Mouse (Mus musculus): Measurements from ENCODE around the gene Dok5.

Dok5 gene

GRCm38 (mm10) chr2:170864043-170864442 lies 132.4 kb downstream of the Dok5 start:
- DNase-seq: no peak

- DNase-seq: no peak
Measured at GRCm38 (mm10) chr2:170864820-170865219, 133.2 kb downstream of the Dok5 start.

- DNase-seq: no peak
Measured at GRCm38 (mm10) chr2:170870566-170870965, 139.0 kb downstream of the Dok5 start.

- DNase-seq: no peak
Measured at GRCm38 (mm10) chr2:170871469-170871868, 139.9 kb downstream of the Dok5 start.

GRCm38 (mm10) chr2:170873382-170873781 lies 141.8 kb downstream of the Dok5 start:
- DNase-seq: peak; percentile 79

- peak; percentile 82 for DNase-seq
Measured at GRCm38 (mm10) chr2:170877515-170877914, 145.9 kb downstream of the Dok5 start.

GRCm38 (mm10) chr2:170877936-170878335 lies 146.3 kb downstream of the Dok5 start:
- DNase-seq: no peak

GRCm38 (mm10) chr2:170884209-170884801 lies 152.7 kb downstream of the Dok5 start:
- no peak for DNase-seq

GRCm38 (mm10) chr2:170887984-170888383 lies 156.4 kb downstream of the Dok5 start:
- DNase-seq: no peak

GRCm38 (mm10) chr2:170895096-170895495 lies 163.5 kb downstream of the Dok5 start:
- no peak for DNase-seq

GRCm38 (mm10) chr2:170902204-170903028 lies 170.8 kb downstream of the Dok5 start:
- no peak for DNase-seq

GRCm38 (mm10) chr2:170903029-170903306 lies 171.4 kb downstream of the Dok5 start:
- no peak for DNase-seq

- no peak for DNase-seq
Measured at GRCm38 (mm10) chr2:170903367-170903766, 171.8 kb downstream of the Dok5 start.

GRCm38 (mm10) chr2:170912589-170913223 lies 181.1 kb downstream of the Dok5 start:
- peak; percentile 21 for DNase-seq

GRCm38 (mm10) chr2:170913863-170914262 lies 182.3 kb downstream of the Dok5 start:
- no peak for DNase-seq

GRCm38 (mm10) chr2:170915646-170916045 lies 184.0 kb downstream of the Dok5 start:
- DNase-seq: no peak

GRCm38 (mm10) chr2:170922260-170922659 lies 190.7 kb downstream of the Dok5 start:
- no peak for DNase-seq

- no peak for DNase-seq
Measured at GRCm38 (mm10) chr2:170924131-170924530, 192.5 kb downstream of the Dok5 start.

GRCm38 (mm10) chr2:170926237-170926636 lies 194.6 kb downstream of the Dok5 start:
- no peak for DNase-seq

All from cerebellum, adult 9-10 months (tissue).